Mouse (Mus musculus): ENCODE data around the gene Rimbp2. TPM values are rescaled to one million over a fixed set of nuclear protein-coding genes. Genes with fewer than 3 reads are reported as not detected.

Rimbp2 gene
- polyA plus RNA-seq, 1 experiment from 2014 or later, result 4.1 TPM

- 80% methylated on average over 21 of the region's 22 CpGs for WGBS
- no peaks in the 10 kb centered on the region for H3K36me3 ChIP-seq (ENCODE audit: control insufficient read depth, insufficient read depth)
- no peak overlapping the region for H3K9ac ChIP-seq (replicated peaks; ENCODE audit: low read depth, low read length)
- H3K9me3 ChIP-seq (ENCODE audit: control insufficient read depth, low read length), result no peaks in the 10 kb centered on the region; the same call in 1 of the 2 replicates
- no peaks in the 10 kb centered on the region for H3K27me3 ChIP-seq (replicated peaks; ENCODE audit: control insufficient read depth, insufficient read depth, low read length)
- ATAC-seq, result no peak
- H3K4me2 ChIP-seq (ENCODE audit: low read length), result no peak overlapping the region
- H3K4me3 ChIP-seq (replicated peaks; ENCODE audit: low read length), result no peak overlapping the region
- H3K4me1 ChIP-seq (replicated peaks; ENCODE audit: control insufficient read depth, insufficient read depth, low read length), result no peaks in the 10 kb centered on the region
- H3K27ac ChIP-seq (ENCODE audit: low read length), result no peak overlapping the region
These were observed 171.7 kb downstream of the Rimbp2 start for GRCm38 (mm10) chr5:128781621-128782020.

GRCm38 (mm10) chr5:128776386-128776785, 176.9 kb downstream of the Rimbp2 start:
- no peak for ATAC-seq
- H3K4me2 ChIP-seq (ENCODE audit: low read length), result no peak overlapping the region
- H3K4me1 ChIP-seq (replicated peaks; ENCODE audit: control insufficient read depth, insufficient read depth, low read length), result no peaks in the 10 kb centered on the region
- WGBS, result 64% methylated on average over 2 of the region's 2 CpGs
- no peak overlapping the region for H3K9ac ChIP-seq (replicated peaks; ENCODE audit: low read depth, low read length)
- H3K27ac ChIP-seq (ENCODE audit: low read length), result no peak overlapping the region
- H3K9me3 ChIP-seq (ENCODE audit: control insufficient read depth, low read length), result peaks cover 2% of the 10 kb centered on the region; the same call in 1 of the 2 replicates
- no peak overlapping the region for H3K4me3 ChIP-seq (replicated peaks; ENCODE audit: low read length)
- no peaks in the 10 kb centered on the region for H3K36me3 ChIP-seq (ENCODE audit: control insufficient read depth, insufficient read depth)
- no peaks in the 10 kb centered on the region for H3K27me3 ChIP-seq (replicated peaks; ENCODE audit: control insufficient read depth, insufficient read depth, low read length)

- no peak overlapping the region for H3K9ac ChIP-seq (replicated peaks; ENCODE audit: low read depth, low read length)
- ATAC-seq, result 0 out of 2 replicates have a peak, but pooled peaks have one; percentile 23
- H3K27me3 ChIP-seq (replicated peaks; ENCODE audit: control insufficient read depth, insufficient read depth, low read length), result no peaks in the 10 kb centered on the region
- H3K4me2 ChIP-seq (ENCODE audit: low read length), result no peak overlapping the region
- H3K4me1 ChIP-seq (replicated peaks; ENCODE audit: control insufficient read depth, insufficient read depth, low read length), result no peaks in the 10 kb centered on the region
- no peak overlapping the region for H3K4me3 ChIP-seq (replicated peaks; ENCODE audit: low read length)
- no peaks in the 10 kb centered on the region for H3K9me3 ChIP-seq (ENCODE audit: control insufficient read depth, low read length)
- no peak overlapping the region for H3K27ac ChIP-seq (ENCODE audit: low read length)
- 10% methylated on average over 10 of the region's 10 CpGs for WGBS
- no peaks in the 10 kb centered on the region for H3K36me3 ChIP-seq (ENCODE audit: control insufficient read depth, insufficient read depth)
These were observed 184.2 kb downstream of the Rimbp2 start for GRCm38 (mm10) chr5:128769026-128769631.

- Histone ChIP-seq H3K9ac (replicated peaks; ENCODE audit: low read depth, low read length) (no peak overlapping the region), H3K27ac (ENCODE audit: low read length) (no peak overlapping the region), H3K4me3 (replicated peaks; ENCODE audit: low read length) (no peak overlapping the region), H3K9me3 (ENCODE audit: control insufficient read depth, low read length) (no peaks in the 10 kb centered on the region), H3K36me3 (ENCODE audit: control insufficient read depth, insufficient read depth) (no peaks in the 10 kb centered on the region), H3K4me2 (ENCODE audit: low read length) (no peak overlapping the region), H3K27me3 (replicated peaks; ENCODE audit: control insufficient read depth, insufficient read depth, low read length) (no peaks in the 10 kb centered on the region), H3K4me1 (replicated peaks; ENCODE audit: control insufficient read depth, insufficient read depth, low read length) (no peaks in the 10 kb centered on the region)
- no peak for ATAC-seq
- WGBS, result 60% methylated on average over 8 of the region's 8 CpGs
These were observed 192.2 kb downstream of the Rimbp2 start for GRCm38 (mm10) chr5:128761118-128761517.

- H3K4me2 ChIP-seq (ENCODE audit: low read length), result no peak overlapping the region
- WGBS, result 79% methylated on average over 8 of the region's 8 CpGs
- ATAC-seq, result no peak; the same call in 1 of the 2 replicates
- H3K9ac ChIP-seq (replicated peaks; ENCODE audit: low read depth, low read length), result no peak overlapping the region
- no peaks in the 10 kb centered on the region for H3K4me1 ChIP-seq (replicated peaks; ENCODE audit: control insufficient read depth, insufficient read depth, low read length)
- H3K27me3 ChIP-seq (replicated peaks; ENCODE audit: control insufficient read depth, insufficient read depth, low read length), result no peaks in the 10 kb centered on the region
- H3K9me3 ChIP-seq (ENCODE audit: control insufficient read depth, low read length), result no peaks in the 10 kb centered on the region
- H3K36me3 ChIP-seq (ENCODE audit: control insufficient read depth, insufficient read depth), result no peaks in the 10 kb centered on the region
- no peak overlapping the region for H3K4me3 ChIP-seq (replicated peaks; ENCODE audit: low read length)
- H3K27ac ChIP-seq (ENCODE audit: low read length), result no peak overlapping the region
These were observed 207.0 kb downstream of the Rimbp2 start for GRCm38 (mm10) chr5:128746261-128746660.

- Histone ChIP-seq H3K4me3 (replicated peaks; ENCODE audit: low read length) (no peak overlapping the region), H3K36me3 (ENCODE audit: control insufficient read depth, insufficient read depth) (no peaks in the 10 kb centered on the region), H3K4me2 (ENCODE audit: low read length) (no peak overlapping the region), H3K27me3 (replicated peaks; ENCODE audit: control insufficient read depth, insufficient read depth, low read length) (no peaks in the 10 kb centered on the region), H3K9ac (replicated peaks; ENCODE audit: low read depth, low read length) (no peak overlapping the region), H3K9me3 (ENCODE audit: control insufficient read depth, low read length) (no peaks in the 10 kb centered on the region), H3K4me1 (replicated peaks; ENCODE audit: control insufficient read depth, insufficient read depth, low read length) (no peaks in the 10 kb centered on the region), H3K27ac (ENCODE audit: low read length) (no peak overlapping the region)
- no peak for ATAC-seq
- 83% methylated on average over 9 of the region's 9 CpGs for WGBS
These were observed 208.1 kb downstream of the Rimbp2 start for GRCm38 (mm10) chr5:128745206-128745605.

- Histone ChIP-seq H3K4me1 (replicated peaks; ENCODE audit: control insufficient read depth, insufficient read depth, low read length) (peaks cover 2% of the 10 kb centered on the region; the same call in 1 of the 2 replicates), H3K36me3 (ENCODE audit: control insufficient read depth, insufficient read depth) (no peaks in the 10 kb centered on the region), H3K9ac (replicated peaks; ENCODE audit: low read depth, low read length) (no peak overlapping the region), H3K4me3 (replicated peaks; ENCODE audit: low read length) (no peak overlapping the region), H3K27ac (ENCODE audit: low read length) (no peak overlapping the region), H3K9me3 (ENCODE audit: control insufficient read depth, low read length) (no peaks in the 10 kb centered on the region), H3K27me3 (replicated peaks; ENCODE audit: control insufficient read depth, insufficient read depth, low read length) (no peaks in the 10 kb centered on the region), H3K4me2 (ENCODE audit: low read length) (no peak overlapping the region)
- 91% methylated on average over 6 of the region's 6 CpGs for WGBS
- no peak for ATAC-seq
These were observed 208.9 kb downstream of the Rimbp2 start for GRCm38 (mm10) chr5:128744351-128744750.

- Histone ChIP-seq H3K9me3 (ENCODE audit: control insufficient read depth, low read length) (no peaks in the 10 kb centered on the region), H3K4me3 (replicated peaks; ENCODE audit: low read length) (no peak overlapping the region)
- ATAC-seq, result peak; percentile 28; the same call in 1 of the 2 replicates
These were observed 213.5 kb downstream of the Rimbp2 start for GRCm38 (mm10) chr5:128739838-128740171.

GRCm38 (mm10) chr5:128739168-128739837, 214.0 kb downstream of the Rimbp2 start:
- Histone ChIP-seq H3K4me1 (replicated peaks; ENCODE audit: control insufficient read depth, insufficient read depth, low read length) (peaks cover 7% of the 10 kb centered on the region; the same call in 1 of the 2 replicates), H3K4me3 (replicated peaks; ENCODE audit: low read length) (no peak overlapping the region)
- WGBS, result 20% methylated on average over 16 of the region's 17 CpGs

More at GRCm38 (mm10) chr5:128739838-128740171, 213.5 kb downstream of the Rimbp2 start:
- H3K36me3 ChIP-seq (ENCODE audit: control insufficient read depth, insufficient read depth), result no peaks in the 10 kb centered on the region
- H3K9ac ChIP-seq (replicated peaks; ENCODE audit: low read depth, low read length), result no peak overlapping the region
- WGBS, result 19% methylated on average over 8 of the region's 8 CpGs
- no peak overlapping the region for H3K27ac ChIP-seq (ENCODE audit: low read length)
- peak overlapping the region; percentile 19 for H3K4me2 ChIP-seq (ENCODE audit: low read length)
- peaks cover 7% of the 10 kb centered on the region; the same call in 1 of the 2 replicates for H3K4me1 ChIP-seq (replicated peaks; ENCODE audit: control insufficient read depth, insufficient read depth, low read length)
- no peaks in the 10 kb centered on the region for H3K27me3 ChIP-seq (replicated peaks; ENCODE audit: control insufficient read depth, insufficient read depth, low read length)

More at GRCm38 (mm10) chr5:128739168-128739837, 214.0 kb downstream of the Rimbp2 start:
- H3K27ac ChIP-seq (ENCODE audit: low read length), result no peak overlapping the region
- H3K4me2 ChIP-seq (ENCODE audit: low read length), result peak overlapping the region; percentile 19
- no peaks in the 10 kb centered on the region for H3K36me3 ChIP-seq (ENCODE audit: control insufficient read depth, insufficient read depth)
- peak; percentile 52; the same call in 1 of the 2 replicates for ATAC-seq
- H3K9me3 ChIP-seq (ENCODE audit: control insufficient read depth, low read length), result no peaks in the 10 kb centered on the region
- H3K9ac ChIP-seq (replicated peaks; ENCODE audit: low read depth, low read length), result no peak overlapping the region
- no peaks in the 10 kb centered on the region for H3K27me3 ChIP-seq (replicated peaks; ENCODE audit: control insufficient read depth, insufficient read depth, low read length)
